Mouse (Mus musculus) neural tube, embryonic 11.5 days (tissue): ENCODE data around the gene Gm17359. TPM values are rescaled to one million over a fixed set of nuclear protein-coding genes. Genes with fewer than 3 reads are reported as not detected.

ENCODE experiments used
- ATAC-seq: fragments of 200-750 bp; cut with Nextera tagmentation; 2 replicates; pipeline ENCODE4 v1.8.0; 2017; ENCODE audit warnings: moderate number of reproducible peaks, mild to moderate bottlenecking, moderate TSS enrichment, moderate library complexity; ENCODE audit not compliant: insufficient read depth, low FRiP score, low TSS enrichment
- DNase-seq: peaks from one replicate; pipeline ENCODE4 v3.0.0-alpha.2; 2015; ENCODE audit warnings: low spot score
- H3K27ac ChIP-seq: fragments of 300-500 bp; sonication (generic); 2 replicates; pipeline ENCODE4 v1.5.1; 2014; ENCODE audit warnings: low read depth, mild to moderate bottlenecking, low read length
- H3K27me3 ChIP-seq: fragments of 300-500 bp; sonication (generic); 2 replicates; pipeline ENCODE4 v1.6.1; 2014; ENCODE audit warnings: mild to moderate bottlenecking, low read length, mixed read lengths; ENCODE audit not compliant: control insufficient read depth, insufficient read depth
- H3K36me3 ChIP-seq: fragments of 300-500 bp; sonication (generic); 2 replicates; pipeline ENCODE4 v1.6.1; 2014; ENCODE audit warnings: mild to moderate bottlenecking, low read length, moderate library complexity, mixed read lengths; ENCODE audit not compliant: control insufficient read depth, insufficient read depth
- H3K4me1 ChIP-seq: fragments of 300-500 bp; sonication (generic); 2 replicates; pipeline ENCODE4 v1.6.1; 2014; ENCODE audit warnings: low read length, mixed read lengths; ENCODE audit not compliant: control insufficient read depth, insufficient read depth
- H3K4me2 ChIP-seq: fragments of 300-500 bp; sonication (generic); 2 replicates; pipeline ENCODE4 v1.6.1; 2014; ENCODE audit warnings: low read depth, mild to moderate bottlenecking, moderate library complexity
- H3K4me3 ChIP-seq: fragments of 300-500 bp; sonication (generic); 2 replicates; pipeline ENCODE4 v1.5.1; 2014; ENCODE audit warnings: low read depth, low read length
- H3K9ac ChIP-seq: fragments of 300-500 bp; sonication (generic); 2 replicates; pipeline ENCODE4 v1.6.1; 2014; ENCODE audit warnings: mild to moderate bottlenecking, low read length
- H3K9me3 ChIP-seq: fragments of 300-500 bp; sonication (generic); 2 replicates; pipeline ENCODE4 v1.6.1; 2016; ENCODE audit warnings: low read length; ENCODE audit not compliant: control insufficient read depth
- WGBS: fragments of 180-500 bp; shearing (Covaris S2); extraction: QIAGEN DNeasy Blood & Tissue Kit; methylation state at CpG from one replicate; pipeline ENCODE4 v1.1.7; 2014; 5-methylcytosine and 5-hydroxymethylcytosine counted together
- polyA plus RNA-seq: library from polyadenylated mRNA; unstranded; fragments of >200 nt; fragmentation: Nextera tagmentation; extraction: Ambion mirVana; gene quantifications from 2 replicates; pipeline ENCODE4 v1.2.1, GENCODE M21; 2014

The Gm17359 gene
- polyA plus RNA-seq, 1 experiment from 2014 or later = 0.31 TPM

- Histone ChIP-seq H3K4me3 (no peak overlapping the region), H3K27ac (no peak overlapping the region), H3K4me2 (no peak overlapping the region), H3K9ac (no peak overlapping the region), H3K4me1 (no peaks in the 10 kb centered on the region), H3K36me3 (peaks cover 6% of the 10 kb centered on the region; the same call in 1 of the 2 replicates), H3K9me3 (0 out of 2 replicates have a peak, but pooled peaks cover 3% of the 10 kb centered on the region), H3K27me3 (no peaks in the 10 kb centered on the region)
- WGBS = 92% methylated on average over 7 of the region's 7 CpGs
- no peak for DNase-seq
- ATAC-seq = no peak
Measured at GRCm38 (mm10) chr3:79488025-79488424, 151.6 kb downstream of the Gm17359 start.

- WGBS = 96% methylated on average over 5 of the region's 5 CpGs
- Histone ChIP-seq H3K4me1 (no peaks in the 10 kb centered on the region), H3K4me3 (no peak overlapping the region), H3K9me3 (no peaks in the 10 kb centered on the region), H3K27me3 (no peaks in the 10 kb centered on the region), H3K4me2 (no peak overlapping the region), H3K27ac (no peak overlapping the region), H3K36me3 (peaks cover 4% of the 10 kb centered on the region; the same call in 1 of the 2 replicates), H3K9ac (no peak overlapping the region)
- ATAC-seq = no peak
- DNase-seq = no peak
Measured at GRCm38 (mm10) chr3:79490102-79490501, 153.6 kb downstream of the Gm17359 start.

- ATAC-seq (no peak), DNase-seq (no peak)
- no peak overlapping the region for H3K27ac ChIP-seq
- no peak overlapping the region for H3K9ac ChIP-seq
- H3K4me3 ChIP-seq = no peak overlapping the region
- H3K4me1 ChIP-seq = no peaks in the 10 kb centered on the region
- 94% methylated on average over 3 of the region's 3 CpGs for WGBS
- no peak overlapping the region for H3K4me2 ChIP-seq
- peaks cover 4% of the 10 kb centered on the region; the same call in 1 of the 2 replicates for H3K36me3 ChIP-seq
- no peaks in the 10 kb centered on the region for H3K27me3 ChIP-seq
- H3K9me3 ChIP-seq = no peaks in the 10 kb centered on the region
Measured at GRCm38 (mm10) chr3:79491614-79492013, 155.2 kb downstream of the Gm17359 start.

GRCm38 (mm10) chr3:79493064-79493463 is 156.6 kb downstream of the Gm17359 start:
- peaks cover 4% of the 10 kb centered on the region; the same call in 1 of the 2 replicates for H3K36me3 ChIP-seq
- ATAC-seq = no peak

GRCm38 (mm10) chr3:79494028-79494427 is 157.6 kb downstream of the Gm17359 start:
- H3K4me1 ChIP-seq = no peaks in the 10 kb centered on the region
- no peaks in the 10 kb centered on the region for H3K27me3 ChIP-seq
- H3K36me3 ChIP-seq = peaks cover 4% of the 10 kb centered on the region; the same call in 1 of the 2 replicates
- no peaks in the 10 kb centered on the region for H3K9me3 ChIP-seq
- DNase-seq (no peak), ATAC-seq (no peak)
- H3K4me3 ChIP-seq = no peak overlapping the region
- WGBS = 91% methylated on average over 8 of the region's 8 CpGs
- H3K9ac ChIP-seq = no peak overlapping the region
- no peak overlapping the region for H3K4me2 ChIP-seq
- H3K27ac ChIP-seq = no peak overlapping the region

More at GRCm38 (mm10) chr3:79493064-79493463, 156.6 kb downstream of the Gm17359 start:
- no peak overlapping the region for H3K27ac ChIP-seq
- no peaks in the 10 kb centered on the region for H3K4me1 ChIP-seq
- no peaks in the 10 kb centered on the region for H3K9me3 ChIP-seq
- no peak overlapping the region for H3K4me2 ChIP-seq
- WGBS = 96% methylated on average over 10 of the region's 10 CpGs
- H3K9ac ChIP-seq = no peak overlapping the region
- no peak overlapping the region for H3K4me3 ChIP-seq
- DNase-seq = no peak
- no peaks in the 10 kb centered on the region for H3K27me3 ChIP-seq

- H3K4me3 ChIP-seq = no peak overlapping the region
- no peak overlapping the region for H3K9ac ChIP-seq
- 81% methylated on average over 7 of the region's 7 CpGs for WGBS
- ATAC-seq (no peak), DNase-seq (no peak)
- H3K4me2 ChIP-seq = no peak overlapping the region
- H3K4me1 ChIP-seq = no peaks in the 10 kb centered on the region
- no peak overlapping the region for H3K27ac ChIP-seq
- peaks cover 4% of the 10 kb centered on the region; the same call in 1 of the 2 replicates for H3K36me3 ChIP-seq
- no peaks in the 10 kb centered on the region for H3K9me3 ChIP-seq
- no peaks in the 10 kb centered on the region for H3K27me3 ChIP-seq
Measured at GRCm38 (mm10) chr3:79495151-79495550, 158.7 kb downstream of the Gm17359 start.

- no peaks in the 10 kb centered on the region for H3K9me3 ChIP-seq
- no peak overlapping the region for H3K4me2 ChIP-seq
- peaks cover 2% of the 10 kb centered on the region; the same call in 1 of the 2 replicates for H3K36me3 ChIP-seq
Measured at GRCm38 (mm10) chr3:79496668-79497067, 160.2 kb downstream of the Gm17359 start.

GRCm38 (mm10) chr3:79500279-79500678 is 163.8 kb downstream of the Gm17359 start:
- Histone ChIP-seq H3K9me3 (no peaks in the 10 kb centered on the region), H3K4me2 (no peak overlapping the region), H3K4me3 (no peak overlapping the region), H3K4me1 (no peaks in the 10 kb centered on the region), H3K9ac (no peak overlapping the region), H3K27me3 (no peaks in the 10 kb centered on the region), H3K36me3 (no peaks in the 10 kb centered on the region; the same call in 1 of the 2 replicates), H3K27ac (no peak overlapping the region)
- 74% methylated on average over 10 of the region's 10 CpGs for WGBS
- DNase-seq (no peak), ATAC-seq (no peak)

More at GRCm38 (mm10) chr3:79496668-79497067, 160.2 kb downstream of the Gm17359 start:
- H3K4me3 ChIP-seq = no peak overlapping the region
- DNase-seq (no peak), ATAC-seq (no peak)
- no peaks in the 10 kb centered on the region for H3K27me3 ChIP-seq
- H3K4me1 ChIP-seq = no peaks in the 10 kb centered on the region
- 89% methylated on average over 6 of the region's 6 CpGs for WGBS
- no peak overlapping the region for H3K27ac ChIP-seq
- no peak overlapping the region for H3K9ac ChIP-seq

GRCm38 (mm10) chr3:79501166-79501728 is 164.8 kb downstream of the Gm17359 start:
- Histone ChIP-seq H3K4me3 (no peak overlapping the region), H3K36me3 (no peaks in the 10 kb centered on the region; the same call in 1 of the 2 replicates), H3K9me3 (no peaks in the 10 kb centered on the region), H3K4me1 (no peaks in the 10 kb centered on the region), H3K27ac (no peak overlapping the region), H3K9ac (no peak overlapping the region), H3K27me3 (no peaks in the 10 kb centered on the region), H3K4me2 (no peak overlapping the region)
- ATAC-seq (no peak), DNase-seq (no peak)
- 69% methylated on average over 2 of the region's 2 CpGs for WGBS
